Mouse (Mus musculus) spleen, adult 2 months (tissue): ENCODE data around the gene Aste1. TPM values are rescaled to one million over a fixed set of nuclear protein-coding genes. Genes with fewer than 3 reads are reported as not detected.

ENCODE experiments used
- DNase-seq, 2 experiments: peaks; one replicate each; pipeline versions ENCODE4 v3.0.0 to v3.0.0-alpha.2; 2012 to 2021; ENCODE audit warnings: low spot score in 2 of 2, low read depth in 1 of 2
- H3K27ac ChIP-seq: fragments of 200-500 bp; 2 replicates; pipeline ENCODE4 v1.5.1; 2012; ENCODE audit warnings: low read length, inconsistent platforms; ENCODE audit not compliant: insufficient read depth
- H3K27me3 ChIP-seq: fragments of 200-500 bp; 2 replicates; pipeline ENCODE4 v1.6.1; 2012; ENCODE audit warnings: mild to moderate bottlenecking, moderate library complexity, low read length, inconsistent platforms; ENCODE audit not compliant: control insufficient read depth, insufficient read depth
- H3K36me3 ChIP-seq: fragments of 200-500 bp; 2 replicates; pipeline ENCODE4 v1.6.1; 2012; ENCODE audit warnings: mild to moderate bottlenecking, low read length, inconsistent platforms; ENCODE audit not compliant: control insufficient read depth, insufficient read depth
- H3K4me1 ChIP-seq: fragments of 200-500 bp; 2 replicates; pipeline ENCODE4 v1.6.1; 2011; ENCODE audit warnings: inconsistent platforms; ENCODE audit not compliant: control insufficient read depth, insufficient read depth, insufficient read length
- H3K4me3 ChIP-seq: fragments of 200-500 bp; 2 replicates; pipeline ENCODE4 v1.5.1; 2011; ENCODE audit warnings: mild to moderate bottlenecking, inconsistent platforms; ENCODE audit not compliant: insufficient read depth, insufficient read length; ENCODE audit errors: extremely low read depth
- CTCF ChIP-seq: fragments of 200-500 bp; IDR thresholded peaks from 2 replicates; pipeline ENCODE4 v1.5.1; 2011; ENCODE audit warnings: mild to moderate bottlenecking, inconsistent platforms; ENCODE audit not compliant: insufficient read depth, insufficient read length, insufficient replicate concordance; ENCODE audit errors: extremely low read depth
- POLR2A ChIP-seq: fragments of 200-500 bp; IDR thresholded peaks from 2 replicates; pipeline ENCODE4 v1.6.1; 2011; ENCODE audit warnings: low read depth, low read length, inconsistent platforms
- WGBS: fragments of 180-500 bp; shearing (Covaris S2); methylation state at CpG from one replicate; pipeline ENCODE4 v1.1.7; 2018; 5-methylcytosine and 5-hydroxymethylcytosine counted together
- polyA plus RNA-seq: library from polyadenylated mRNA; depleted of rRNA; stranded (reverse); fragments of >200 nt; gene quantifications from 2 replicates; pipeline ENCODE4 v1.2.3, GENCODE M21; 2012

Gene Aste1
- polyA plus RNA-seq, 1 experiment = 3.5 TPM

- Histone ChIP-seq H3K36me3 (no peaks in the 10 kb centered on the region), H3K27ac (no peak overlapping the region), H3K4me1 (peaks cover 3% of the 10 kb centered on the region; the same call in 1 of the 2 replicates), H3K4me3 (no peak overlapping the region), H3K27me3 (no peaks in the 10 kb centered on the region)
- DNase-seq = peak in 1 of 2 experiments; percentile 38
- TF ChIP-seq CTCF (no peak), POLR2A (no peak)
- WGBS = 61% methylated on average over 3 of the region's 3 CpGs
Observed at GRCm38 (mm10) chr9:105368605-105369004, 26.6 kb upstream of the Aste1 start.

- TF ChIP-seq CTCF (no peak), POLR2A (no peak)
- Histone ChIP-seq H3K27me3 (no peaks in the 10 kb centered on the region), H3K27ac (no peak overlapping the region), H3K4me3 (no peak overlapping the region), H3K36me3 (no peaks in the 10 kb centered on the region), H3K4me1 (no peaks in the 10 kb centered on the region)
- 66% methylated on average over 5 of the region's 5 CpGs for WGBS
- no peak for DNase-seq
Observed at GRCm38 (mm10) chr9:105374361-105374760, 20.8 kb upstream of the Aste1 start.

GRCm38 (mm10) chr9:105376411-105376810 lies 18.8 kb upstream of the Aste1 start:
- Histone ChIP-seq H3K36me3 (no peaks in the 10 kb centered on the region), H3K27ac (no peak overlapping the region), H3K4me3 (no peak overlapping the region), H3K4me1 (no peaks in the 10 kb centered on the region), H3K27me3 (no peaks in the 10 kb centered on the region)
- WGBS = 76% methylated on average over 7 of the region's 7 CpGs
- TF ChIP-seq CTCF = no peak
- no peak for TF ChIP-seq POLR2A
- DNase-seq = no peak

- no peaks in the 10 kb centered on the region for H3K4me1 ChIP-seq
- no peak for DNase-seq
- no peak overlapping the region for H3K27ac ChIP-seq
- H3K36me3 ChIP-seq = no peaks in the 10 kb centered on the region
- H3K27me3 ChIP-seq = no peaks in the 10 kb centered on the region
- 78% methylated on average over 7 of the region's 7 CpGs for WGBS
- TF ChIP-seq POLR2A (no peak), CTCF (no peak)
- H3K4me3 ChIP-seq = no peak overlapping the region
Observed at GRCm38 (mm10) chr9:105376954-105377530, 18.1 kb upstream of the Aste1 start.

- no peaks in the 10 kb centered on the region for H3K36me3 ChIP-seq
- no peak for DNase-seq
- no peaks in the 10 kb centered on the region for H3K4me1 ChIP-seq
- TF ChIP-seq CTCF (no peak), POLR2A (no peak)
- no peak overlapping the region for H3K4me3 ChIP-seq
- no peaks in the 10 kb centered on the region for H3K27me3 ChIP-seq
- no peak overlapping the region for H3K27ac ChIP-seq
- 73% methylated on average over 3 of the region's 3 CpGs for WGBS
Observed at GRCm38 (mm10) chr9:105377622-105378021, 17.6 kb upstream of the Aste1 start.

- no peak for DNase-seq
- TF ChIP-seq POLR2A (no peak), CTCF (no peak)
- WGBS = 83% methylated on average over 8 of the region's 8 CpGs
- no peak overlapping the region for H3K27ac ChIP-seq
- no peak overlapping the region for H3K4me3 ChIP-seq
- H3K4me1 ChIP-seq = no peaks in the 10 kb centered on the region
- H3K27me3 ChIP-seq = no peaks in the 10 kb centered on the region
- no peaks in the 10 kb centered on the region for H3K36me3 ChIP-seq
Observed at GRCm38 (mm10) chr9:105379533-105380145, 15.6 kb upstream of the Aste1 start.

- TF ChIP-seq POLR2A = no peak
- no peak for TF ChIP-seq CTCF
Observed at GRCm38 (mm10) chr9:105387403-105387802, 7.8 kb upstream of the Aste1 start.

GRCm38 (mm10) chr9:105389289-105389688 lies 5.9 kb upstream of the Aste1 start:
- H3K4me1 ChIP-seq = no peaks in the 10 kb centered on the region
- H3K27ac ChIP-seq = no peak overlapping the region
- H3K27me3 ChIP-seq = no peaks in the 10 kb centered on the region
- H3K36me3 ChIP-seq = no peaks in the 10 kb centered on the region
- H3K4me3 ChIP-seq = no peak overlapping the region
- DNase-seq = peak; percentile 23 to 68
- WGBS = 10% methylated on average over 4 of the region's 4 CpGs
- TF ChIP-seq POLR2A (no peak), CTCF (peak; percentile 49; the same call in 1 of the 2 replicates)

More at GRCm38 (mm10) chr9:105387403-105387802, 7.8 kb upstream of the Aste1 start:
- Histone ChIP-seq H3K36me3 (no peaks in the 10 kb centered on the region), H3K27ac (no peak overlapping the region), H3K4me3 (no peak overlapping the region), H3K27me3 (no peaks in the 10 kb centered on the region), H3K4me1 (no peaks in the 10 kb centered on the region)
- 76% methylated on average over 5 of the region's 5 CpGs for WGBS
- no peak for DNase-seq
